Mouse (Mus musculus) erythroblast, embryonic 14.5 days (primary cell): ENCODE measurements around the gene Nxt1.

Experiments
- GATA1 ChIP-seq: IDR thresholded peaks from 2 replicates; pipeline ENCODE4 v1.6.1; 2012; ENCODE audit warnings: low read length, inconsistent platforms, mixed read lengths
- TAL1 ChIP-seq: IDR thresholded peaks from 3 replicates; pipeline ENCODE4 v1.6.1; 2012; ENCODE audit warnings: low read length, inconsistent platforms, mixed read lengths

GRCm38 (mm10) chr2:148642610-148643370 lies 29.6 kb upstream of the Nxt1 start:
- TF ChIP-seq GATA1 (no peak), TAL1 (no peak)
